Mouse (Mus musculus) ES-E14 (cell line): ENCODE measurements around the gene Btbd7.

Source experiments
- MAFK ChIP-seq: IDR thresholded peaks from 2 replicates; pipeline ENCODE4 v1.6.1; 2014; ENCODE audit warnings: mild to moderate bottlenecking, low read depth, low read length, inconsistent platforms; ENCODE audit not compliant: insufficient read depth
- ZNF384 ChIP-seq: IDR thresholded peaks from 2 replicates; pipeline ENCODE4 v1.6.1; 2012; ENCODE audit warnings: low read depth, low read length, inconsistent platforms

DNA sequence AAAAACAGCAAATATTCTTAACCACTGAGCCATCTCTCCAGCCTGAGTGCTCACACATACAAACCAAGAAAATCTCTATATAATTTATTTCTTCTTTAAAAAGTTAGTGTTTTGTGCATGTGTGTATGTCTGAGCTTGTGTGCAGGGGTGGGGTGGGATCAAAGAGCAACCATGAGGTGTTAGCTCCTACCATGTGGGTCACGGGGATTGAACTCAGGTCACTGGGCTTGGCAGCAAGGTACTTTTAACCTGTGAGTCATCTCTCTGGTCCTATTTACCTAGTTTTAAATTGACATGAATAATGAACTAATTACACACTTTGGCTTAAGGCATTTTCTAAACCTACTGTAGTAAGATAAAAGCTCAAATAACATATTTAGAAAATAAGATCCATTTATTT, 51.9 kb downstream of the Btbd7 start:
- TF ChIP-seq ZNF384 (no peak), MAFK (no peak)
